Mouse (Mus musculus): ENCODE measurements at regions not wholly inside any gene's neighbourhood (a gene's known extent, or its start where the extent isn't known, plus 50 kb on each side); places are given as distances from the start of the nearest gene placed in this dataset.

GRCm38 (mm10) chr8:27778982-27779381, 331.5 kb downstream of the Poteg start:
- TF ChIP-seq CTCF (IDR thresholded peaks at IDR 0.05; ENCODE audit: low read depth, low read length): no peak
- TF ChIP-seq POLR2A (IDR thresholded peaks at IDR 0.05; ENCODE audit: insufficient read depth, low read length): no peak
- no peak for TF ChIP-seq EP300 (IDR thresholded peaks at IDR 0.05; ENCODE audit: insufficient read depth, low read depth, low read length)
- H3K9me3 ChIP-seq (replicated peaks; ENCODE audit: control insufficient read depth, insufficient read depth, low read length, poor library complexity, severe bottlenecking): no peaks in the 10 kb centered on the region
- H3K36me3 ChIP-seq (ENCODE audit: control insufficient read depth, insufficient read depth, low read length, poor library complexity, severe bottlenecking): no peaks in the 10 kb centered on the region
- no peak overlapping the region for H3K9ac ChIP-seq (ENCODE audit: low read depth, poor library complexity, severe bottlenecking)
- H3K4me3 ChIP-seq (ENCODE audit: low read depth, low read length): no peak overlapping the region
- H3K4me1 ChIP-seq (ENCODE audit: control insufficient read depth, insufficient read depth, low read length): no peaks in the 10 kb centered on the region
- no peak overlapping the region for H3K27ac ChIP-seq (ENCODE audit: insufficient read depth, low read length)
- H3K27me3 ChIP-seq (ENCODE audit: control insufficient read depth, insufficient read depth, low read length, poor library complexity, severe bottlenecking): no peaks in the 10 kb centered on the region
